Mouse (Mus musculus): ENCODE results near the gene Wdr20.

Gene Wdr20

DNA sequence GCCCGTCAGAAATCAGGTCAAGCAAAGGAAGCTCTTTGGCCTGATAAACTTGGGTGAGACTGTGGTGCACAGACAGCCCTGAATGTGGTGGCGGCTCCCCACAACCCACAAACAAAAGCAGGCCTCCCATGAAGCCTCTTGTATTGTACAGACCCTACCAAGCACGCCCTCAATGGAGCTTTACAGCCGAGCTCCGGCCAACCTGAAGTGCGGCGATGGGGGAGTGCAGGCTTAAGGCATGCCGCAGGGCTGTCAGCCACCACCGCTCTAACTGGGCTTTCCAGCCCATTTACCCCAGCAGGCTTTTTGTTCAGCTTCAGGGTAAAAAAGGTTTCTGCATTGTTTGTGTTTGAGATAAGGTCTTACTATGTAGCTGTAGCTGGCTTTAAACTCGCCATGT, 70.7 kb downstream of the Wdr20 start:
- H3K27me3 ChIP-seq (ENCODE audit: control insufficient read depth, insufficient read depth, low read length, poor library complexity, severe bottlenecking), result no peaks in the 10 kb centered on the region
- DNase-seq (ENCODE audit: low read depth, low spot score), result no peak
- H3K36me3 ChIP-seq (ENCODE audit: control insufficient read depth, insufficient read depth, low read length, poor library complexity, severe bottlenecking), result no peaks in the 10 kb centered on the region

DNA sequence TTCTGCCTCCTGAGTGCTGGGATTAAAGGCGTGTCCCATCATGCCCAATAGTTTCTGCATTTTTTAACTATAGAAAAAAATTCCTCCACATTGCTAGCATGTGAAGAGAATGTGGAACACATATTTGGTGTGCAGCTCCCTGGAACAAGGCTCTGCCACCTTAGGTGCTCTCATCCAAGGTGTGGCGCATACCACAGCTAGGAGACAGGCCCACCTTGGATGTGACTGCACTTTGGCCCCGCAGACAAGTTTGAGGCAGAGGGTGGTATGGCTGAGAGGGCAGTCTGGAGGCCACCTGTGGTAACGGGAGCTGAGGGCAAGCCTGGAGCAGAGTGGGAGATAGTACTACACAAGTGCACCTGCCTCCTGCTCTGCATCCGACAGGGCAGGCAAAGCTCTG, 71.1 kb downstream of the Wdr20 start:
- Histone ChIP-seq H3K27me3 (ENCODE audit: control insufficient read depth, insufficient read depth, low read length, poor library complexity, severe bottlenecking) (no peaks in the 10 kb centered on the region), H3K36me3 (ENCODE audit: control insufficient read depth, insufficient read depth, low read length, poor library complexity, severe bottlenecking) (no peaks in the 10 kb centered on the region)
- no peak for DNase-seq (ENCODE audit: low read depth, low spot score)

DNA sequence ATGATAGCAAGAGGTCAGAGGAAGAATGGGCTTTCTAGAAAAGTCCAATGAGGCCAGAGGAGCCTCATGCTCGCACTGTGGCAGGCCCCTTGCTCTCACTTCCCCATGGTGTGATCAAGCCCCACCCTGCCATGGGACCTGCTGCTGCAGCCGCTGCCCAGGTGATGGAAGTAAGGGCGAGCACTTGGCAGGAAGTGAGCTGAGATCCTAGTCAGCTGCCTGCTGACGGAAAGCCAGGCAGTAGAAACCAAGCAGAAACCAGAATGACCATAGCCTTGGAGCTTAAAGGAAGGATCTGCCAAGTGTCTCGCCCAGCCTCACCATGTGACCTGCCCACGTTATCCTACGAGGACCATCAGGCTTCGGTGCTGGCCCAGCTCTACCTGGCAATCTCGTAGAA, 75.4 kb downstream of the Wdr20 start:
- no peaks in the 10 kb centered on the region for H3K36me3 ChIP-seq (ENCODE audit: control insufficient read depth, insufficient read depth, low read length, poor library complexity, severe bottlenecking)
- DNase-seq (ENCODE audit: low read depth, low spot score), result peak; percentile 83
- H3K27me3 ChIP-seq (ENCODE audit: control insufficient read depth, insufficient read depth, low read length, poor library complexity, severe bottlenecking), result no peaks in the 10 kb centered on the region

DNA sequence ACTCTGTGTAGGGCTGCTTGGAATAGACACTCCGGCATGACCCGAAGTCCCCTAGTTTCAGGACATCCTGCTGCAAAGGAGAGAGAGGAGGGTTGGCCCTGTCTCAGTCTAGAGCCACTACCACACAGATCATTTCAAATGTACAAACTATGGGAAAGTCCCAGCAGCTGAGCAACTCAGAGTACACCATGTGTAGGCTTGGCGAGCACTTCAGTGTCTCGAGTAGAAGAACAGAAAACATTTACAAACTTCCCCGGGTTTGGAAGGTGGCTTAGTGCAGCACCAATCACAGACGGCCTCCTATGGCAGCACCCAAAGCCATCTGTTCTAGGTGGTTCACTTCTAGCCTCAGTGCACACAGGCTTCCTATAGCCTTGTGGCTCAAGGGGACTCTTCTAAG, 75.9 kb downstream of the Wdr20 start:
- peak; percentile 46 for DNase-seq (ENCODE audit: low read depth, low spot score)
- Histone ChIP-seq H3K36me3 (ENCODE audit: control insufficient read depth, insufficient read depth, low read length, poor library complexity, severe bottlenecking) (no peaks in the 10 kb centered on the region), H3K27me3 (ENCODE audit: control insufficient read depth, insufficient read depth, low read length, poor library complexity, severe bottlenecking) (no peaks in the 10 kb centered on the region)

DNA sequence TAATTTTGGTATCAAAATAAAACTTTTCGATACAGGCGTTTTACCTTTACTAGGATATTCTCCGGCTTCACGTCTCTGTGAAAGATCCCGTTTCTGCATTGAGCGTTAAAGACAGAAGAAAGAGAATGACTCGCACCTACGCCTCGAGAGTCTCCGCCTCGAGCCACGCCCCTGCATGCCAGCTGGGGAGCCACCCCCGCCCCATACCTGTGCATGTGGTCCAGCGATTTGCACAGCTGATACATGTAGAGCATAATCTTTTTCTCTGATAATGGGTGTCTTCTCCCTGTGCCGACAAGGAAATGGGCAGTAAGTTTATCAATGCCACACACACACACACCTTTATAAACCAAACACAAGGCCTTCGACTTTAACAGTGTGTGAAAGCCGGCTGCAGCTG, 77.2 kb downstream of the Wdr20 start:
- H3K36me3 ChIP-seq (ENCODE audit: control insufficient read depth, insufficient read depth, low read length, poor library complexity, severe bottlenecking), result no peaks in the 10 kb centered on the region
- no peak for DNase-seq (ENCODE audit: low read depth, low spot score)
- H3K27me3 ChIP-seq (ENCODE audit: control insufficient read depth, insufficient read depth, low read length, poor library complexity, severe bottlenecking), result no peaks in the 10 kb centered on the region

DNA sequence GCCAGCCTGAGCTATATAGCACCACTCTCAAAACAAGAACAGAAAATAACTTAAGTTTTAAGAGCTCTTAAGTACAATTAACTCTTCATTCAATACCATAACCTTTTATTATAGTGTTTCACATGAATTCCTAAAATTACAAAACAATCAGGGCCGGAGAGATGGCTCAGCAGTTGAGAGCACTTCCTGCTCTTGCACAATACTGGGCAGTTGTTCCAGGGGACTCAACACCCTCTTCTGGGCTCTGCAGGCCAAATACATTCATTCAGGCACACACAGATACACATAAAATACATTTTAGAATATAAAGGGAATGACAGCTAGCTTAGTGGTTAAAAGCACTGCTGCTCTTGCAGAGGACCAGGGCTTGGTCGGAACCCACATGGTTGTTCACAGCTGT, 79.1 kb downstream of the Wdr20 start:
- H3K27me3 ChIP-seq (ENCODE audit: control insufficient read depth, insufficient read depth, low read length, poor library complexity, severe bottlenecking), result no peaks in the 10 kb centered on the region
- no peak for DNase-seq (ENCODE audit: low read depth, low spot score)
- H3K36me3 ChIP-seq (ENCODE audit: control insufficient read depth, insufficient read depth, low read length, poor library complexity, severe bottlenecking), result no peaks in the 10 kb centered on the region

DNA sequence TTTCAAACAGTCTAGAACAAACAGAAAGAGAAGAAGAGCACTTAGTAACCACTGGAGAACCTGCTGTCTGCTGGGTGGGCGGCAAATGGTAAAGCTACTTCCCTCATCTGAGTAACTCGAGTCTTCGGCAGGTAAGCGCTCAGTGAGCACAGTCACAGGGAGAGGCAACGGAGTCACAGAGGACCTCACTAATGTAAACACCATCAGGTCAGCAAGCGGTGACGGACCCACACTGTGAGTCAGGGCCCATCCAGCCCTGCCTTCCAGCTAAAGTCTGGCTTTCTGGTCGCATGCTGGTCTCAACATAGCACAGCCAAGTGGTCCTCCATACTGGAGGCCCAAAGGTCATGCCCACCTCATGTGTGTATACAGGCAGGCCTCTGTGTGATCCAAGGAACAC, 81.6 kb downstream of the Wdr20 start:
- H3K27me3 ChIP-seq (ENCODE audit: control insufficient read depth, insufficient read depth, low read length, poor library complexity, severe bottlenecking), result no peaks in the 10 kb centered on the region
- DNase-seq (ENCODE audit: low read depth, low spot score), result no peak
- no peaks in the 10 kb centered on the region for H3K36me3 ChIP-seq (ENCODE audit: control insufficient read depth, insufficient read depth, low read length, poor library complexity, severe bottlenecking)

DNA sequence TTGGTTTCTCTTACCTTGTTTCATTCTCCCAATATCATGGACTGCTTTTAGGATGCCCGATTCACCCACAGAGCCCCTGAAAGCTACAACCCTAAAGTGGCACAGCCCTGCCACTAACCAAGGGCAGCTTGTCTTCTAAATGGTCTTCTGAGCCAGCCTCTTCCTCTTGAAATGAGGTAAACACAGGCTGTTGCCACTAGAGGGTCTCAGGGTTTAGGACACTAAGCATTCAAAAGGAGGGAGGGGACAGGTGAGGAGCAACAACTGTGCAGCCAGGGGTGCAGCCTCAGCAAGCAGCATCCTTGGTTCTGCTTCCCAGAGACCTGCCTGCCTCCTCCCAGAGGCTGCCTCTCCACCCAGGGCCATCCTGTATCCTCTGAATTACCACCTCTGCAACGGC, 84.0 kb downstream of the Wdr20 start:
- Histone ChIP-seq H3K27me3 (ENCODE audit: control insufficient read depth, insufficient read depth, low read length, poor library complexity, severe bottlenecking) (no peaks in the 10 kb centered on the region), H3K36me3 (ENCODE audit: control insufficient read depth, insufficient read depth, low read length, poor library complexity, severe bottlenecking) (no peaks in the 10 kb centered on the region)
- DNase-seq (ENCODE audit: low read depth, low spot score), result no peak

DNA sequence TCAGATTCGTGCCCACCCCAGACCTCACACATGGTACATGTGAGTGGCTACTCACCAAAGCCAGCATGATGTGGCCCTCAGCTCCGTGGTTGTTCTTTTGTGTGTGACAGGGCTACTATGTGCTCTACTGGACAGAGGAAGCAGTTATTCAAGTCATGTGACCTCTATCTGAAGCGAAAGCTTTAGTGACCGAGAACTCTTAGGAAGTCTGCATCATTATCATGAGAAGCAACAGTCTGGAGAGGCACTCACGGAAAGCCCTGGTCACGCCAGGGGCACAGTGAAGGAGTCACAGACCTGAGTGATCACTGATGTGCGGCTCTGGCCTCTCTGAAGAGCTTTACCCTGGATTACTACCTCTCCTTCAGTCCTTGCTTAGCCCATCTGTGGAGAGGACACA, 84.6 kb downstream of the Wdr20 start:
- Histone ChIP-seq H3K36me3 (ENCODE audit: control insufficient read depth, insufficient read depth, low read length, poor library complexity, severe bottlenecking) (no peaks in the 10 kb centered on the region), H3K27me3 (ENCODE audit: control insufficient read depth, insufficient read depth, low read length, poor library complexity, severe bottlenecking) (no peaks in the 10 kb centered on the region)
- DNase-seq (ENCODE audit: low read depth, low spot score), result no peak

DNA sequence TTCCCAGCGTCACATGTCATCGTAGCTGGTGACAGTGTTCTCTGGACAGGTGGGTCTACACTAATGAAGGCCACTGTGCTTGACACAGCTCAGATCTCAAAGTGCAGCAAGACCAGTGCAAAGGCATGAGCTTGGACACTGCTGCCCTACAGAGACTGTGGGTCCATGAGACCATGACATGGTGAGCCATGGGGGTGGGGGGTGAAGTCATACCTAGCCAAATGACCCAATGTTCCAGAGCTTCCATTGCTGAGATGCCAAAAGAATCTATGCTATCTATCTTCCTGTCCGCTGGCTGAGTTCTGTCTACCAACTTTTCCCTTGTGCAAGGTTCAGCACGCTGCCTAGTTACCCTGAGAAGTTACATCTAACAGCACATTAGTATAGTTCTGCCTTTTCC, 91.2 kb downstream of the Wdr20 start:
- no peak for DNase-seq (ENCODE audit: low read depth, low spot score)
- H3K27me3 ChIP-seq (ENCODE audit: control insufficient read depth, insufficient read depth, low read length, poor library complexity, severe bottlenecking), result no peaks in the 10 kb centered on the region

DNA sequence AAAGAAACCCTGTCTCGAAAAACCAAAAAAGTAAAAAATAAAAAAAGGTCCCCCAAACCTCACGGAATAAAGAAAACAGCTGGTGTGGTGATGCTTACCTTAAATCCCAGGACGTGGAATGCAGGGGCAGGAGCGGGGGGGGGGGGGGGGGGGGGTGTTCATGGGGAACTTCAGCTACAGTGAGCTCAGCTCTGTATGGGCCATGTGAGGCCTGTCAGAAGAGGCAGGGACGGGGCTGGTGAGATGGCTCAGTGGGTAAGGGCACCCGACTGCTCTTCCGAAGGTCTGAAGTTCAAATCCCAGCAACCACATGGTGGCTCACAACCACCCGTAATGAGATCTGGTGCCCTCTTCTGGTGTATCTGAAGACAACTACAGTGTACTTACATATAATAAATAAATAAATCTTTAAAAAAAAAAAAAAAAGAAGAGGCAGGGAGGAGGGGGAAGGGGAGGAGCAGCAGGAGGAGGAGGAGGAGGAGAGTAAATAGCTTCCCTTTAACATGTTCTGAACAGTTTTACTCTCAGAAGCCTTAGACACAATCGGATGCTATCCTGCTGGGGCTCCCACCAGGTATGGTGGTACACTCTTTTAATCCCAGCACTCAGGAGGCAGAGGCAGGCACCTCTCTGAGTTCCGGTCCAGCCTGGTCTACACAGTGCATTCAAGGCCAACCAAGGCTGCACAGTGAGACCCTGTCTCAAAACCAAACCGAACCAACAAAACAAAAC, 92.7 kb downstream of the Wdr20 start:
- no peak for DNase-seq (ENCODE audit: low read depth, low spot score)
- Histone ChIP-seq H3K27me3 (ENCODE audit: control insufficient read depth, insufficient read depth, low read length, poor library complexity, severe bottlenecking) (no peaks in the 10 kb centered on the region), H3K36me3 (ENCODE audit: control insufficient read depth, insufficient read depth, low read length, poor library complexity, severe bottlenecking) (no peaks in the 10 kb centered on the region)

More for the DNA sequence above, 91.2 kb downstream of the Wdr20 start:
- H3K36me3 ChIP-seq (ENCODE audit: control insufficient read depth, insufficient read depth, low read length, poor library complexity, severe bottlenecking), result no peaks in the 10 kb centered on the region

DNA sequence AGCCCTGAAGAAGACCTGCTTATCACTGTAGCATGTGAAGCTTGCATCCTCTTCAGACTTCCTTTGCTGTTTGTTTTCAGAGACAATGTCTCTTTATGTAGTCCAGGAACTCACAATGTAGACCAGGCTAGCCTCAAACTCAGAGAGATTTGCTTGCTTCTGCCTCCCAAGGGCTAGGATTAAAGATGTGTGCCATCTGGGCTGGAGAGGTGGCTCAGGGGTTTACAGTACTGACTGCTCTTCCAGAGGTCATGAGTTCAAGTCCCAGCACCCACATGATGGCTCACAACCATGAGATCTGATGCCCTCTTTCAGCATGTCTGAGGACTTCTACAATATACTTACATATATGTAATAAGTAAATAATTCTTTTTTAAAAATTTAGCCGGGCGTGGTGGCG, 97.4 kb downstream of the Wdr20 start:
- DNase-seq (ENCODE audit: low read depth, low spot score), result no peak
- no peaks in the 10 kb centered on the region for H3K27me3 ChIP-seq (ENCODE audit: control insufficient read depth, insufficient read depth, low read length, poor library complexity, severe bottlenecking)
- no peaks in the 10 kb centered on the region for H3K36me3 ChIP-seq (ENCODE audit: control insufficient read depth, insufficient read depth, low read length, poor library complexity, severe bottlenecking)

DNA sequence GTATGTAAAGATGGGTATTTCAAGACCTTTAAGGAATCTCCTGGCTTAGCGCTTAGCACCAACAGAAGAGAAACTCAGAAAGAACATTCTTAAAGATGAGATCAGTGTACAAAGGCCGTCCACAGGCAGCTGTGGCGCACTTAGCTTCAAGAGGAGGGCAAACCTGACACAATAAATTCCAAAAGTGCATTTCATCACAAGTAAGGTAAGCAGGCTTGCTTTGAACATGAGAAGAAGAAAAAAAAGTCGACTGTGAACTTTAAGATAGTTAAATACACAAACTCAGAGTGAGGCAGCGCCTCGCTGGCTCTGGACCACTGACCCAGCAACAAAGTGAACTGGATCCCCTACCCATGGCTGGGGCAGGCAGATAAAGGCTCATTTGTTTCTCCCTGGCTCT, 99.0 kb downstream of the Wdr20 start:
- Histone ChIP-seq H3K27me3 (ENCODE audit: control insufficient read depth, insufficient read depth, low read length, poor library complexity, severe bottlenecking) (no peaks in the 10 kb centered on the region), H3K36me3 (ENCODE audit: control insufficient read depth, insufficient read depth, low read length, poor library complexity, severe bottlenecking) (no peaks in the 10 kb centered on the region)
- no peak for DNase-seq (ENCODE audit: low read depth, low spot score)

DNA sequence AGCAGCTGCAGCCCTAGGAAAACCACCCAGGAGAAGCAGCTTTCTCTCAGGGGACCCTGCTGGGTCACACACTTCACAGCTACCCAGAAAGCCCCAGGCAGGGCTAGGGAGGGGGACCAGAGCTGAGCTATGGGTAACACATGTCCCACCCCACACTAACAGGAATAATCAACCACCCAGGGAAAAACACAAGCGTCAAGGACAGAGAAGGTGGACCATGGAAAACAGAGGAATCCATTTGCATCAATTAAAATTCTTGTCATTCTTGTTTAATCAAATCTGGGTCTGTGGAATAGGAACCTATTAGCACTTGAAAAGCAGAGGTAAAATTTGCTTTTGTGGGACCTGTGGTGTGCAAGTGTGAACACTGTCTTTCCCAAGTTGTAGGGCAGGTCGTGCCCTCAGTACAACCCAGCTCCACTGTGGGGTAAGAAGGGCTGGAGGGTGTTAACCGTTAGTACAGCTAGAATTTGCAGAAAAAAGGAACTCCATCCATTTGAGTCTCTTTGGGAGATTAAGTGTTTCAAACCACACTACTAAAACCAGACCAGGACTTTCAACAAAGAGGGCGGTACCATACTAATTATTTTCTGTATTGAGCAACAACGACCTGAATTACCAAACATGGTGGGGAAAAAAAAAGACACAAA, 99.6 kb downstream of the Wdr20 start:
- Histone ChIP-seq H3K27me3 (ENCODE audit: control insufficient read depth, insufficient read depth, low read length, poor library complexity, severe bottlenecking) (no peaks in the 10 kb centered on the region), H3K36me3 (ENCODE audit: control insufficient read depth, insufficient read depth, low read length, poor library complexity, severe bottlenecking) (no peaks in the 10 kb centered on the region)
- DNase-seq (ENCODE audit: low read depth, low spot score), result no peak

DNA sequence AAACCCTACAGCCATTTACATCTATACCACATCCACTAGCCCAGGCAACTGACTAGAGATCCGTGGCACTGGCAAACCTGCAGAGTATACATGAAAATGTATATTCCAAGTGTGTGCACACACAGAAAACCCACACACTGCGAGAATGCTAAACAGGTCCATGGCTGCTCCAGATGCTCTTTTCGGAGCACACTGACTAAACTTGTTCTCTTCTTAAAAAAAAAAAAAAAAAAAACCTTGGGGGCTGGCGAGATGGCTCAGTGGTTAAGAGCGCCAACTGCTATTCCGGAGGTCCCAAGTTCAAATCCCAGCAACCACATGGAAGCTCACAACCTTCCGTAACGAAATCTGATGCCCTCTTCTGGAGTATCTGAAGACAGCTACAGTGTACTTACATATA, 100.1 kb downstream of the Wdr20 start:
- DNase-seq (ENCODE audit: low read depth, low spot score), result no peak
- H3K36me3 ChIP-seq (ENCODE audit: control insufficient read depth, insufficient read depth, low read length, poor library complexity, severe bottlenecking), result no peaks in the 10 kb centered on the region
- H3K27me3 ChIP-seq (ENCODE audit: control insufficient read depth, insufficient read depth, low read length, poor library complexity, severe bottlenecking), result no peaks in the 10 kb centered on the region

All from splenic B cell, adult 2 months (primary cell).